Mouse (Mus musculus): ENCODE data around the gene Prpf40a.

- peak; percentile 63; the same call in 1 of the 2 replicates for TF ChIP-seq POLR2A (IDR thresholded peaks at IDR 0.05; ENCODE audit: borderline replicate concordance, control insufficient read depth, low read depth, low read length)
- TF ChIP-seq CTCF (IDR thresholded peaks at IDR 0.05; ENCODE audit: control insufficient read depth, insufficient read depth, low read length), result no peak
These were observed 588 bp upstream of the Prpf40a start, which contains the start of gene Arl6ip6 for GRCm38 (mm10) chr2:53191523-53192220.

All from bone marrow, adult 2 months (tissue).